Mouse (Mus musculus) heart, embryonic 16.5 days (tissue): Measurements from ENCODE around the gene Esrra. TPM values are rescaled to one million over a fixed set of nuclear protein-coding genes. Genes with fewer than 3 reads are reported as not detected.
A peak's percentile ranks its signal among the peaks of the same experiment; 100 is the strongest.

Experiments
- ATAC-seq: fragments of 200-750 bp; cut with Nextera tagmentation; replicated peaks from 2 replicates; pipeline ENCODE4 v1.8.0; 2017; ENCODE audit warnings: moderate number of reproducible peaks; ENCODE audit not compliant: insufficient read depth, low FRiP score; ENCODE audit errors: extremely low read depth
- H3K27ac ChIP-seq: fragments of 300-500 bp; sonication (generic); 2 replicates; pipeline ENCODE4 v1.5.1; 2014; ENCODE audit warnings: mild to moderate bottlenecking, low read length, control low read depth, moderate library complexity
- H3K27me3 ChIP-seq: fragments of 300-500 bp; sonication (generic); 2 replicates; pipeline ENCODE4 v1.6.1; 2014; ENCODE audit warnings: low read length, mixed read lengths; ENCODE audit not compliant: control insufficient read depth, insufficient read depth
- H3K36me3 ChIP-seq: fragments of 300-500 bp; sonication (generic); 2 replicates; pipeline ENCODE4 v1.6.1; 2014; ENCODE audit not compliant: control insufficient read depth, insufficient read depth
- H3K4me1 ChIP-seq: fragments of 300-500 bp; sonication (generic); 2 replicates; pipeline ENCODE4 v1.6.1; 2014; ENCODE audit warnings: low read length, mixed read lengths; ENCODE audit not compliant: control insufficient read depth, insufficient read depth
- H3K4me2 ChIP-seq: fragments of 300-500 bp; sonication (generic); 2 replicates; pipeline ENCODE4 v1.6.1; 2014; ENCODE audit warnings: low read depth, mild to moderate bottlenecking, control low read depth, low read length
- H3K4me3 ChIP-seq: fragments of 300-500 bp; sonication (generic); 2 replicates; pipeline ENCODE4 v1.5.1; 2014; ENCODE audit warnings: mild to moderate bottlenecking, control low read depth, low read length
- H3K9ac ChIP-seq: fragments of 300-500 bp; sonication (generic); 2 replicates; pipeline ENCODE4 v1.6.1; 2014; ENCODE audit warnings: low read length, control low read depth
- H3K9me3 ChIP-seq: fragments of 300-500 bp; sonication (generic); replicated peaks from 2 replicates; pipeline ENCODE4 v1.6.1; 2016; ENCODE audit warnings: low read length; ENCODE audit not compliant: control insufficient read depth
- WGBS: fragments of 180-500 bp; shearing (Covaris S2); extraction: QIAGEN DNeasy Blood & Tissue Kit; methylation state at CpG from one replicate; pipeline ENCODE4 v1.1.7; 2014; 5-methylcytosine and 5-hydroxymethylcytosine counted together
- polyA plus RNA-seq: library from polyadenylated mRNA; unstranded; fragments of >200 nt; fragmentation: Nextera tagmentation; extraction: Ambion mirVana; gene quantifications from 2 replicates; pipeline ENCODE4 v1.2.1, GENCODE M21; 2015

Esrra gene
- polyA plus RNA-seq, 1 experiment from 2014 or later, result 43.4 TPM

DNA sequence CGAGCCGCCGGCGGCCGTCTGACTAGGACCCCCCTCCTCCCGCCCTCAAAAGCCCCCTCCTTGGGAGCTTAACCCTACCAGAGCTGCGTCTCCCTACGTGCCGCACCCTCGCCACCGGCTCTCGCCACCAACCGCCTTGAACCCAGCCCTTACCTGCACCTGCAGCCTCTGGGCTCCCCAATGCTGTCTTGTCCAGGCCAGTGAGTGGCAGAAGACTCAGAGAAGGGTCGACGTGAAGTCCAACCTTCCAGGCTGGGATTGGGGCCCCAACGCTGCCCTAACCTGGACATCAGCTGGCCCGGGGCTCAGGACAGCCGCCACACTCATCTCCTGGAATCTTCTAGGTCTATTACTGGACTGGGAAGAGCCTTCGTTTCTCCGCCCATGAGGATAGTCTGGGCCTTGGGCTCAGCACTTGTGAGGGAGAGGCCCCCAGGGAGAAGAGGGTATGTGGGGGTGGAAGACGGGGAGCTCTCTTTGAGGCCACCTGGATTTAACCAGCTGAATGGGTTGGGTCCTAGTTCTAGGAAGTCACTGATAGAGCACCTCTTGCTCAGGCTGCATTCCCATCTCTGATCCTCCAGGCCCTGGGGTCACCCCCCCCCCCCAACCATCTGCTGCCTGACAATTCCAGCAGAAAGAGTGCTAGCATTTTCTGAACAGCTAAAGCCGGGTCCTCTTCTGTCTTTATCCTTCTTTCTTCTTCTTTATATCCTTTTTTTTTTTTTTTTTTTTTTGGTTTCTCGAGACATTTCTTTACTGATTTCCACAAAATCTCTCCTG lies 12.8 kb upstream of the Esrra start, which contains the start of gene Kcnk4:
Kcnk4 (minus strand) TSS at position 321 of the 783 bp plus-strand sequence.
- Histone ChIP-seq H3K9ac (peak within 1 kb of the TSS; percentile 49), H3K4me3 (peak within 1 kb of the TSS; percentile 48), H3K36me3 (no peaks in the 10 kb centered on the region), H3K9me3 (no peaks in the 10 kb centered on the region), H3K27me3 (peaks cover 48% of the 10 kb centered on the region), H3K4me1 (peaks cover 10% of the 10 kb centered on the region), H3K4me2 (peak within 1 kb of the TSS; percentile 80), H3K27ac (no peak within 1 kb of the TSS)
- 9% methylated on average over 23 of the region's 23 CpGs for WGBS
- ATAC-seq, result no peak

DNA sequence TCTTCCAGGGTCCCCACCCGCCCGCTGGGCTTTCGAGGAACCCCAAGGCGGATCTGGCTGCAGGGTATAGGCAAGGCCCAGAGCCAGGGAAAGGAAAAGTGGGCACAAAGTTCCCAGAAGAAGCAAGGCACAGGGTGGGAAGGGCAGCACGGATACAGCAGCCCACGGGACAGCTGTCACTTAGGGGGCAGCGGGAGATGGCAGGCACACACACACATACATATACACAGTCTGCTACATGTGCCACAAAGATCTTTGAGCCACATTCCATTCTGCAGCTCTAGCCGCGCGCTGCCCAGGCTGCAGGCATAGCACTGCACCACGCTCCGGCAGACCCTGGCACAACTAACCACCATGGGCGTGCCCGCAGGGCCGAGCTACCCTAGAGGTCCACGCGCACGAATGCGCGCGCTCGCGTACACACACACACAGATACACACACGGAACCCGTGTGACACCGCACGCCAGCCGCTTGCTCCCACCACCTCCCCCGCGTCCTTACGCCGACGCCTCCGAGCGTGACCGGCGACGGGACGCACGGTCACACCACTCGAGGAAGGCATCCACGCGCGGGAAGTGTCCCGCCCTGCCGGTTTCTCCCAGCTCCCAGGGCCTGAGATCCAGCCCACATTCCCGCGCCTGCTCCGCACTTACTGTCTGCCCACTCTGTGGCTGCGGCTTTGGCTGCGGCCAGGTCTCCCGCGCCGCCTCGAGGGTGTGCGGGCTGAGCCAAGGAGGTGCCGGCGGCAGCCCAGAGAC lies 12.0 kb upstream of the Esrra start:
- no peak overlapping the region for H3K27ac ChIP-seq
- H3K27me3 ChIP-seq, result peaks cover 51% of the 10 kb centered on the region
- peak overlapping the region; percentile 48 for H3K4me3 ChIP-seq
- H3K4me1 ChIP-seq, result peaks cover 10% of the 10 kb centered on the region
- H3K9ac ChIP-seq, result peak overlapping the region; percentile 49
- peak overlapping the region; percentile 80 for H3K4me2 ChIP-seq
- H3K9me3 ChIP-seq, result no peaks in the 10 kb centered on the region
- peak; percentile 64 for ATAC-seq
- WGBS, result 5% methylated on average over 58 of the region's 58 CpGs
- H3K36me3 ChIP-seq, result no peaks in the 10 kb centered on the region

DNA sequence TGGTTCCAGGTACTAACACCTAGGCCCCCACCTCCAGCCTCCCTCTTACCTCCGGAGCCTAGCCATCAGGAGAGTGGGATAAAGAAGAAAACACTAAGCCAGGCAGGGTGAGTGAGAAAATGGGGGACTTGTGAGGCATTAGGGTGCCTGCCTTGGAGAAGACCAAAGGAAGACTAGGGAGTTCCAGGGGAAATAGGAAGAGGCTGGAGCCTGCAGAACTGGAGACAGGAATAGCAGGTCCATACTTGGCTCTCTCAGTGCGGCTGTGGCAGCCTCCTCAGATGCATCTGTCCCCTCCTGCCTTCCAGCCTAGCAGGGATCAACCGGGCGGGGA lies 11.5 kb upstream of the Esrra start:
- WGBS, result 29% methylated on average over 4 of the region's 4 CpGs
- no peaks in the 10 kb centered on the region for H3K9me3 ChIP-seq
- H3K27me3 ChIP-seq, result peaks cover 53% of the 10 kb centered on the region
- ATAC-seq, result no peak
- H3K4me1 ChIP-seq, result peaks cover 10% of the 10 kb centered on the region
- no peak overlapping the region for H3K27ac ChIP-seq
- peak overlapping the region; percentile 48; the same call in 1 of the 2 replicates for H3K4me3 ChIP-seq
- peak overlapping the region; percentile 80 for H3K4me2 ChIP-seq
- no peak overlapping the region; the same call in 1 of the 2 replicates for H3K9ac ChIP-seq
- H3K36me3 ChIP-seq, result no peaks in the 10 kb centered on the region

DNA sequence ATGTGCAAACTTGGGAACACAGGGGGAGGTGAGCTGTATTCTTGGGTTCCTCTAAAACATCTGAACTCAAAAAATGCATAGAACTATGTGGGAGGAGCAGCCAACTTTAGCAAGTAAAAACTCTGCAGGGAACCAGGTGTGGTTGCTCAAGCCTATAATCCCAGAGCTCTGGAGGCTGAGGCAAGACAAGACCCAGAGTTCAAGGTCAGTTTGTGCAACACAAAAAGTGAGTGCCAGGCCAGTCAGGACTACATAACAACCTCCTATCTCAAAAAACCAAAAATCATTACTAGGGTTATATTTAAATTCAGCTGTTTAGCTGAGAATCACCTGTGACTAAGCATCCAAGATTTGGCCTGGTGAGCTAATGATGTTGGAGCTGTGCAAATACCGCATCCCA lies 10.4 kb upstream of the Esrra start:
- Histone ChIP-seq H3K4me2 (no peak overlapping the region), H3K4me3 (no peak overlapping the region), H3K27ac (no peak overlapping the region), H3K9ac (no peak overlapping the region), H3K27me3 (peaks cover 63% of the 10 kb centered on the region), H3K9me3 (no peaks in the 10 kb centered on the region), H3K4me1 (peaks cover 10% of the 10 kb centered on the region), H3K36me3 (no peaks in the 10 kb centered on the region)
- WGBS, result 43% methylated on average over 1 of the region's 1 CpGs
- ATAC-seq, result no peak

DNA sequence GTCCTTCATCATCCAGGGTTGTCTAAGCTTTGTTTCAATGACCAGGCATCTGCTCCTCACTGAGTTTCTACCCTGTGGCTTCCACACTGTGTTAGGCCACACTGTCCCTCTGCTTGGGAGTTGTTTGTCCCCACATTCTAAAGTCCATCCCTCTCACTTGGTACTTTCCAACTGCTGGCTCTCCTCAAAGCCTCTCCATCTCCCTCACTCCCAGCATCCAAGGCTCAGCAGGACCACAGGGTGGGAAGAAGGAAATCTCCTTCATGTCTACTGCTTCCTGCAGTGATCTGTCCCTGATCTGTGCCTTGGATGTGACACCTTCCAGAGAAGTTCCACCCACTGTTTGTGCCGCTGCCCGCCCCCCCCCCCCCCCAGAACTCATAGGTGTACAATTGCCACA lies 9.4 kb upstream of the Esrra start:
- 5% methylated on average over 2 of the region's 2 CpGs for WGBS
- Histone ChIP-seq H3K27ac (no peak overlapping the region), H3K9ac (no peak overlapping the region), H3K4me1 (peaks cover 10% of the 10 kb centered on the region), H3K4me3 (no peak overlapping the region), H3K27me3 (peaks cover 68% of the 10 kb centered on the region), H3K9me3 (no peaks in the 10 kb centered on the region), H3K36me3 (no peaks in the 10 kb centered on the region), H3K4me2 (no peak overlapping the region)
- no peak for ATAC-seq

DNA sequence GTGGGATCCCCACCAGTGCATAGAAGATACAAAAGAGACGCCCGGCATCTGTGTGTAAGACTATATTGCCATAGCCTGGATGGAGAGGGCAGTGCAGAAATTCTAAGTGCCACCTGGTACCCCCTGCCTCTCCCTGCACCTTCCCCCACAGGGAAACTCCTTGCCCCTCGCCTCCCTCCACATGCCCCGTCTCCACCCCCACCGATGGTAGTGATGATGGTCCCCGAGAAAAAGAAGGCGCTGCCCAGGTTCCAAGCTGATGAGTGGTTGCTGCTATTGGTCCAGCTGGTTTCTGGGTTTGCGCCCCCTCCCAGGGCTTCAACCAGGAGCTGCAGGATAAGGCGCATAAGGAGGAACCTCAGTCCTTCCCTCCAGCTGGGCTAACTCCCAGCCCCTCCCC lies 6.5 kb upstream of the Esrra start:
- Histone ChIP-seq H3K4me3 (no peak overlapping the region), H3K36me3 (no peaks in the 10 kb centered on the region), H3K4me2 (no peak overlapping the region), H3K4me1 (peaks cover 6% of the 10 kb centered on the region; the same call in 1 of the 2 replicates), H3K27ac (no peak overlapping the region), H3K27me3 (peaks cover 59% of the 10 kb centered on the region), H3K9ac (no peak overlapping the region), H3K9me3 (no peaks in the 10 kb centered on the region)
- ATAC-seq, result no peak
- WGBS, result 22% methylated on average over 9 of the region's 9 CpGs

DNA sequence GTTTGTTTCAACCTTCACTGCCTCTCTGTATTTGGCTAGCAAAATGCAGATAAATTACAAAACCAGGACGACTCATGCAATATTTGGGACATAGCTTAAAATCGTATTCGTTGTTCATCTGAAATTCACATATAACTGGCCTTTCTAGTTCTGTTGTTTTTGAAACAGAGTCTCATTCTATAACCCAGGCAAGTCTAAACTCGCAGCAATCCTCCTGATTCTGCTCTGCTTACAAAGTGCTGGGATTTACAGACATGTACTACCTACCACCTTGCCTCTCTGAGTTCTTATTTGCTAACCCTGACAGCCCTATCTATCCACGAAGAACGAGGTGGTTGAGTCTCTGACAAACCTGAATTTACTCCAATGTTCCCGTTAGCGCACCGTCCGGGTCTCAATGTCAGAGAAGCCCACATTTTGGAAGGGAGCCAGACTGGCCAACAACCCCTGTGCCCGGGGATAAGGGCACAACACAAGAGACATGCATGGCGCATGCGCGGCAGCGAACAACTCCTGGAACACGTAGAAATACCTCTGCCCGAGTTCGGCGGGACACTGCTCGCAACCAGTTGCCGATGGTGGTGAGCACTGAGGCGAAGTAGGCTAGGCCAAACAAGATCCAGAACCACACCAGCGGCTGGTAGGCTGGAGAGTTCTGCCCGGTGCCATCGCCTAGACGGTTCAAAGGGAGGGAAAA lies 5.1 kb upstream of the Esrra start:
- H3K27ac ChIP-seq, result no peak overlapping the region
- H3K9me3 ChIP-seq, result no peaks in the 10 kb centered on the region
- ATAC-seq, result no peak
- peak overlapping the region; percentile 21 for H3K9ac ChIP-seq
- H3K4me1 ChIP-seq, result peaks cover 14% of the 10 kb centered on the region
- peak overlapping the region; percentile 52 for H3K4me2 ChIP-seq
- WGBS, result 18% methylated on average over 26 of the region's 26 CpGs
- peaks cover 45% of the 10 kb centered on the region for H3K27me3 ChIP-seq
- H3K4me3 ChIP-seq, result peak overlapping the region; percentile 25
- no peaks in the 10 kb centered on the region for H3K36me3 ChIP-seq

DNA sequence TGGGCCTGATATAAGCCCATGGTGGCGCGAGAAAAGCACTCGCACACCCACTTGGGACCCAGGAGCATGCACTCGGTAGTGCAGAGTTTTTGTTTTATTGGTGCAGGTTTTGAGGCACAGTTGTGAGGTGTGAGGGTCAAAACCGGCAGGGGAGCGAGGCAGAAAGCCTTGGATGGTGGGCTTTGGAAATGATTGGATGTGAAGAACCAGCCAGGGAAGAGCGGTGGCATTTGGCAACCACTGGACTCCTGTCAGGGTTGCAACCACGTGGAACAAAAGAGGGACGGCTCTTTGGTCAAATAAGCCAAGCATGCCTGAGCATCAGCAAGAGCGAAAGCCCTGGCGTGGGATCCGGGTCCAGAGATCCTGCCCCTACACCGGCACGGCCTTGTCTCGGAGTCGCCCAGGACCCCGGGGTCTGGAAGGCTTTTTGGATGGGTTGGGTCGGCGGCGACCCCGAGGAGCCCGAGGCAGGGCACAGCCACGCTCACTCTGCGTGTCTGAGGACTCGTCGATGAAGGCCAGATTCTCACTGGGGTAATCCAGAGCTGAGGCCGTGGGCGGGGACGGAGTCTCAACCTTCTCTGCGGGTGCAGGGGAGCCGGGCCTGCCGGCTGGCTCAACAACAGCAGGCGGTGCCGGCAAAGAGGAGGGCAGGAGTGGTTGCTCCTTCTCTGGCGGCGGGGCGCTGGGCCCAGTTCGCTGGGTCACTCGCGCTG lies 4.2 kb upstream of the Esrra start:
- ATAC-seq, result no peak
- WGBS, result 19% methylated on average over 40 of the region's 40 CpGs
- Histone ChIP-seq H3K9me3 (no peaks in the 10 kb centered on the region), H3K27ac (no peak overlapping the region), H3K4me1 (peaks cover 15% of the 10 kb centered on the region), H3K9ac (no peak overlapping the region), H3K4me3 (peak overlapping the region; percentile 5; the same call in 1 of the 2 replicates), H3K27me3 (peaks cover 38% of the 10 kb centered on the region), H3K36me3 (no peaks in the 10 kb centered on the region), H3K4me2 (peak overlapping the region; percentile 39; the same call in 1 of the 2 replicates)
